Mouse (Mus musculus) forebrain, embryonic 14.5 days (tissue): ENCODE data around the gene Zic5. TPM values are rescaled to one million over a fixed set of nuclear protein-coding genes. Genes with fewer than 3 reads are reported as not detected.
A peak's percentile ranks its signal among the peaks of the same experiment; 100 is the strongest.

Experiments used
- ATAC-seq: fragments of 200-750 bp; cut with Nextera tagmentation; 2 replicates; pipeline ENCODE4 v1.8.0; 2017; ENCODE audit warnings: mild to moderate bottlenecking, moderate library complexity
- DNase-seq: peaks from one replicate; pipeline ENCODE4 v3.0.0-alpha.2; 2015; ENCODE audit warnings: low spot score
- H3K27ac ChIP-seq: fragments of 300-500 bp; sonication (generic); 2 replicates; pipeline ENCODE4 v1.5.1; 2014; ENCODE audit warnings: low read depth, mild to moderate bottlenecking, control low read depth, low read length, moderate library complexity
- H3K27me3 ChIP-seq: fragments of 300-500 bp; sonication (generic); replicated peaks from 2 replicates; pipeline ENCODE4 v1.6.1; 2014; ENCODE audit warnings: low read length, control low read depth, mixed read lengths; ENCODE audit not compliant: control insufficient read depth, insufficient read depth
- H3K36me3 ChIP-seq: fragments of 300-500 bp; sonication (generic); 2 replicates; pipeline ENCODE4 v1.6.1; 2014; ENCODE audit warnings: low read length, control low read depth; ENCODE audit not compliant: control insufficient read depth, insufficient read depth
- H3K4me1 ChIP-seq: fragments of 300-500 bp; sonication (generic); 2 replicates; pipeline ENCODE4 v1.6.1; 2014; ENCODE audit warnings: antibody characterized with exemption, low read length, control low read depth; ENCODE audit not compliant: control insufficient read depth, insufficient read depth
- H3K4me2 ChIP-seq: fragments of 300-500 bp; sonication (generic); 2 replicates; pipeline ENCODE4 v1.6.1; 2014; ENCODE audit warnings: mild to moderate bottlenecking, control low read depth, low read length
- H3K4me3 ChIP-seq: fragments of 300-500 bp; sonication (generic); 2 replicates; pipeline ENCODE4 v1.5.1; 2014; ENCODE audit warnings: low read depth, low read length, control low read depth
- H3K9ac ChIP-seq: fragments of 300-500 bp; sonication (generic); 2 replicates; pipeline ENCODE4 v1.6.1; 2014; ENCODE audit warnings: mild to moderate bottlenecking, low read length, control low read depth, moderate library complexity
- H3K9me3 ChIP-seq: fragments of 300-500 bp; sonication (generic); replicated peaks from 2 replicates; pipeline ENCODE4 v1.6.1; 2016; ENCODE audit warnings: low read length, control low read depth, mixed read lengths; ENCODE audit not compliant: control insufficient read depth
- WGBS: fragments of 180-500 bp; shearing (Covaris S2); extraction: QIAGEN DNeasy Blood & Tissue Kit; methylation state at CpG from one replicate; pipeline ENCODE4 v1.1.7; 2014; 5-methylcytosine and 5-hydroxymethylcytosine counted together
- polyA plus RNA-seq: library from polyadenylated mRNA; unstranded; fragments of >200 nt; fragmentation: Nextera tagmentation; extraction: Ambion mirVana; gene quantifications from 2 replicates; pipeline ENCODE4 v1.2.1, GENCODE M21; 2014

Gene Zic5
- polyA plus RNA-seq, 1 experiment from 2014 or later, result 9.5 TPM

DNA sequence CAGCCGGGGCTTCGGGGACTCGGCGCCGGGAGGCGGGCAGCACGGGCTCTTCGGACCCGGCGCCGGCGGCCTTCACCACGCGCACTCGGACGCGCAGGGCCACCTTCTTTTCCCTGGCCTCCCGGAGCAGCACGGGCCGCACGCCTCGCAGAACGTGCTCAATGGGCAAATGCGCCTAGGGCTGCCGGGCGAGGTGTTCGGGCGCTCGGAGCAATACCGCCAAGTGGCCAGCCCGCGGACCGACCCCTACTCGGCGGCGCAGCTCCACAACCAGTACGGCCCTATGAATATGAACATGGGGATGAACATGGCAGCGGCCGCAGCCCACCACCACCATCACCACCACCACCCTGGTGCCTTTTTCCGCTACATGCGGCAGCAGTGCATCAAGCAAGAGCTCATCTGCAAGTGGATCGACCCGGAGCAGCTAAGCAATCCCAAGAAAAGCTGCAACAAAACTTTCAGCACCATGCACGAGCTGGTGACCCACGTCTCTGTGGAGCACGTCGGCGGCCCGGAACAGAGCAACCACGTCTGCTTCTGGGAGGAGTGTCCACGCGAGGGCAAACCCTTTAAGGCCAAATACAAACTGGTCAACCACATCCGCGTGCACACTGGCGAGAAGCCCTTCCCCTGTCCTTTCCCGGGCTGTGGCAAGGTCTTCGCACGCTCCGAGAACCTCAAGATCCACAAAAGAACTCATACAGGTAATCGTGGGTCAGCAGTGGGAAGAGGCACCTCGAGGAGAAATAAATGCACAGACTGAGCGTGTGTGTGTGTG lies 10.8 kb upstream of the Zic5 start:
- no peaks in the 10 kb centered on the region for H3K9me3 ChIP-seq
- H3K4me3 ChIP-seq, result peak overlapping the region; percentile 49
- peak overlapping the region; percentile 99 for H3K27ac ChIP-seq
- peaks cover 23% of the 10 kb centered on the region for H3K27me3 ChIP-seq
- 0 out of 2 replicates have a peak, but pooled peaks cover 1% of the 10 kb centered on the region for H3K4me1 ChIP-seq
- ATAC-seq (no peak), DNase-seq (peak; percentile 35)
- H3K4me2 ChIP-seq, result peak overlapping the region; percentile 73
- under 1% methylated on average over 56 of the region's 62 CpGs for WGBS
- H3K9ac ChIP-seq, result peak overlapping the region; percentile 85
- peaks cover 7% of the 10 kb centered on the region; the same call in 1 of the 2 replicates for H3K36me3 ChIP-seq

DNA sequence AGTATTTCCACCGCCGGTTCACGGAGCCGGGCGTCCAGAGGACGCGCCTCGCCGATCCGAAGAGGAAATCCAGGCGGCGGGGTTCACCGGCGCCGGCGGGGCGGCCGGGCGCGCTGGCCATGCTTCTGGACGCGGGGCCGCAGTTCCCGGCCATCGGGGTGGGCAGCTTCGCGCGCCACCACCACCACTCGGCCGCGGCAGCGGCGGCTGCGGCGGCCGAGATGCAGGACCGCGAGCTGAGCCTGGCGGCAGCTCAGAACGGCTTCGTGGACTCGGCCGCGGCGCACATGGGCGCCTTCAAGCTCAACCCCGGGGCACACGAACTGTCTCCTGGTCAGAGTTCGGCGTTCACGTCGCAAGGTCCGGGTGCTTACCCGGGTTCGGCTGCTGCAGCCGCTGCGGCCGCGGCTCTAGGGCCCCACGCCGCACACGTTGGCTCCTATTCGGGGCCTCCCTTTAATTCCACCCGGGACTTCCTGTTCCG lies 10.1 kb upstream of the Zic5 start:
- Histone ChIP-seq H3K4me2 (peak overlapping the region; percentile 73), H3K4me3 (peak overlapping the region; percentile 49), H3K9me3 (no peaks in the 10 kb centered on the region), H3K4me1 (no peaks in the 10 kb centered on the region), H3K36me3 (peaks cover 7% of the 10 kb centered on the region; the same call in 1 of the 2 replicates), H3K27ac (peak overlapping the region; percentile 99), H3K9ac (peak overlapping the region; percentile 85), H3K27me3 (peaks cover 21% of the 10 kb centered on the region)
- peak; percentile 33 for DNase-seq
- WGBS, result under 1% methylated on average over 43 of the region's 65 CpGs
- ATAC-seq, result peak; percentile 5; the same call in 1 of the 2 replicates

- Histone ChIP-seq H3K9ac (peak within 1 kb of the TSS; percentile 85), H3K9me3 (no peaks in the 10 kb centered on the region), H3K27me3 (peaks cover 16% of the 10 kb centered on the region; the same call in 1 of the 2 replicates), H3K4me2 (peak within 1 kb of the TSS; percentile 73), H3K4me3 (peak within 1 kb of the TSS; percentile 49), H3K36me3 (peaks cover 7% of the 10 kb centered on the region; the same call in 1 of the 2 replicates), H3K4me1 (no peaks in the 10 kb centered on the region), H3K27ac (peak within 1 kb of the TSS; percentile 99)
- ATAC-seq (peak; percentile 74), DNase-seq (peak; percentile 84)
- under 1% methylated on average over 30 of the region's 73 CpGs for WGBS
Observed at GRCm38 (mm10) chr14:122474891-122475556, 9.5 kb upstream of the Zic5 start, which contains the start of gene Zic2. TSS of gene Zic2 (plus strand) at chr14:122475435.

- Histone ChIP-seq H3K27me3 (peaks cover 16% of the 10 kb centered on the region), H3K4me3 (peak overlapping the region; percentile 49), H3K4me1 (0 out of 2 replicates have a peak, but pooled peaks cover under 1% of the 10 kb centered on the region), H3K9ac (peak overlapping the region; percentile 85), H3K27ac (peak overlapping the region; percentile 99), H3K4me2 (peak overlapping the region; percentile 73), H3K9me3 (no peaks in the 10 kb centered on the region), H3K36me3 (peaks cover 7% of the 10 kb centered on the region; the same call in 1 of the 2 replicates)
- peak; percentile 82 for ATAC-seq
- 0% methylated on average over 56 of the region's 57 CpGs for WGBS
- DNase-seq, result peak; percentile 93
Observed at GRCm38 (mm10) chr14:122474041-122474890, 8.8 kb upstream of the Zic5 start.

DNA sequence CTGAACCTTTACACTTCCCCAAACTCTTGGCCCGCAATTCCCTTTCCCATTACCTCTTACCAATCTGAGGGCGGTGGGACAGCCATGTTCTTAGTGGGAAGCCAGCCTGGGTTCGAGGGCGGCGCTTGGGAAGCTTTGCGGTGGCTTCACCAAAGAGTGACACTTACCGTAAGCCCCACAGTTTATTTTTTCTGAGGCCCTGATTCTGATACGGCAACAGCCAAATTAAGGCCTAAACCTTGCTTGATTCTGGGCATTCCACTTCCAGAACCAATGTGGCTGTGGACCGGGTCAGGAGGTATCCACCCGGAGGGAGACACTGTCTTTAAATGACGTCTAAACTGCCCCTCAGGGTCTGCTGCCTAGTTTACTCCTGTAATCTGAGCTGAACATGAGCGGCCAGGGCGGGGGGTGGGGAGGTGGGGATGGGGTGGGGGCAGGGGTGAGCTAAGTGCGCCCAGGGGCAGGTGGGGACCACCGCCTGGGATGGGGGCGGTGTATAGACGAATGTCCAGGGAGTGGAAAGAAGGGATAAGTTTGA lies 7.8 kb upstream of the Zic5 start:
- no peak for ATAC-seq
- H3K36me3 ChIP-seq, result 0 out of 2 replicates have a peak, but pooled peaks cover under 1% of the 10 kb centered on the region
- peak overlapping the region; percentile 65 for H3K9ac ChIP-seq

DNA sequence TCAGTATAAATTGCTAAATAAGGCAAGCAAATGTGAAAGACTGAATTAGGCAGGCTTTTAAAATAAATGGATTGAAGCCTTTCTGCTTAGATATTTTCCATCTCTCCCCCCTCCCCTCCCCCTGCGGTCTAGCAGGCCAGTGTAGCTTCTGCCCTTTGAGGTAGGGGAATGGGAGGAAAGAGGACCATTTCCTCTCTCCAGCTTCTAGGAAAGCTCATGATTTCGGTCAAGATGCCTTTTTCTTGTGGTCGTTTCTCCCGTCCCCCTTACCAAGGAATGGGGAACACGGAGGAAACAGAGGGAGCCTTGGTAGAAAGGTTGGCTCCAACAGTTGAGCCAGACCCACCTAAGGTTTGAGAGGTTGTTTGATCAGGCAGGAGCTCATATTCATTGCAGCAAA lies 7.2 kb upstream of the Zic5 start:
- Histone ChIP-seq H3K4me1 (peaks cover 3% of the 10 kb centered on the region; the same call in 1 of the 2 replicates), H3K4me3 (peak overlapping the region; percentile 49), H3K4me2 (peak overlapping the region; percentile 73), H3K36me3 (no peaks in the 10 kb centered on the region), H3K9ac (peak overlapping the region; percentile 65), H3K27me3 (peaks cover 16% of the 10 kb centered on the region), H3K27ac (peak overlapping the region; percentile 99), H3K9me3 (no peaks in the 10 kb centered on the region)
- ATAC-seq, result no peak
- 12% methylated on average over 5 of the region's 5 CpGs for WGBS
- peak; percentile 29 for DNase-seq

More for the DNA sequence above, 7.8 kb upstream of the Zic5 start:
- peaks cover 16% of the 10 kb centered on the region for H3K27me3 ChIP-seq
- H3K27ac ChIP-seq, result peak overlapping the region; percentile 99
- H3K4me1 ChIP-seq, result 0 out of 2 replicates have a peak, but pooled peaks cover 3% of the 10 kb centered on the region
- H3K4me2 ChIP-seq, result peak overlapping the region; percentile 73
- DNase-seq, result peak; percentile 45
- H3K4me3 ChIP-seq, result peak overlapping the region; percentile 49
- no peaks in the 10 kb centered on the region for H3K9me3 ChIP-seq
- 5% methylated on average over 17 of the region's 17 CpGs for WGBS

GRCm38 (mm10) chr14:122472161-122472560 lies 6.7 kb upstream of the Zic5 start:
- WGBS, result 4% methylated on average over 13 of the region's 13 CpGs
- DNase-seq (peak; percentile 54), ATAC-seq (no peak)
- H3K9me3 ChIP-seq, result no peaks in the 10 kb centered on the region
- peaks cover 21% of the 10 kb centered on the region for H3K27me3 ChIP-seq
- peaks cover 3% of the 10 kb centered on the region; the same call in 1 of the 2 replicates for H3K4me1 ChIP-seq
- H3K4me3 ChIP-seq, result peak overlapping the region; percentile 49
- peak overlapping the region; percentile 65 for H3K9ac ChIP-seq
- no peaks in the 10 kb centered on the region for H3K36me3 ChIP-seq
- H3K4me2 ChIP-seq, result peak overlapping the region; percentile 73
- H3K27ac ChIP-seq, result peak overlapping the region; percentile 99
